8 mouse cellular contexts compared by ENCODE assay signal in genomic region chr2:3229060-3229459, GRCm38 (mm10). TPM values are rescaled to one million over a fixed set of nuclear protein-coding genes. Genes with fewer than 3 reads are reported as not detected.
DNase-seq lines count a peak whose midpoint lies in the region; ATAC-seq and TF ChIP-seq lines count a peak whose summit lies in the region.

No protein-coding gene starts in this region.

- no peak overlapping the region for H3K27ac ChIP-seq in embryonic facial prominence, embryonic 10.5 days (replicated peaks)
- H3K27ac ChIP-seq in heart, embryonic 14.5 days (replicated peaks in 1 of 2; ENCODE audit: control insufficient read depth in 1 of 2, insufficient read depth in 1 of 2, low read depth in 2 of 2, low read length in 2 of 2): no peak overlapping the region
- H3K27ac ChIP-seq in kidney, postnatal 0 days: no peak overlapping the region
- H3K27ac ChIP-seq in liver, embryonic 13.5 days: no peak overlapping the region
- H3K27ac ChIP-seq in neural tube, embryonic 14.5 days (ENCODE audit: low read depth, low read length): no peak overlapping the region

- DNase-seq in A20 (ENCODE audit: low read depth, low spot score): peak; percentile 38
- DNase-seq in adrenal gland, postnatal 10 days: peak; percentile 81
- DNase-seq in embryonic facial prominence, embryonic 10.5 days (ENCODE audit: low spot score): peak; percentile 59
- DNase-seq in kidney, postnatal 0 days (ENCODE audit: low spot score): peak; percentile 64
- DNase-seq in liver, embryonic 13.5 days: peak; percentile 2
- peak; percentile 4 to 38 for DNase-seq in thymus, postnatal 10 days (ENCODE audit: low spot score in 2 of 2)

- H3K9me3 ChIP-seq in embryonic facial prominence, embryonic 10.5 days: no peaks in the 10 kb centered on the region
- no peaks in the 10 kb centered on the region for H3K9me3 ChIP-seq in heart, embryonic 14.5 days (ENCODE audit: control insufficient read depth, low read length)
- no peaks in the 10 kb centered on the region for H3K9me3 ChIP-seq in kidney, postnatal 0 days (replicated peaks; ENCODE audit: low read length)
- no peaks in the 10 kb centered on the region for H3K9me3 ChIP-seq in liver, embryonic 13.5 days (replicated peaks)
- no peaks in the 10 kb centered on the region for H3K9me3 ChIP-seq in neural tube, embryonic 14.5 days (ENCODE audit: control insufficient read depth, low read length)

- no peaks in the 10 kb centered on the region for H3K27me3 ChIP-seq in embryonic facial prominence, embryonic 10.5 days (replicated peaks; ENCODE audit: low read depth, poor library complexity, severe bottlenecking)
- no peaks in the 10 kb centered on the region for H3K27me3 ChIP-seq in heart, embryonic 14.5 days (ENCODE audit: control insufficient read depth, insufficient read depth, low read length)
- H3K27me3 ChIP-seq in kidney, postnatal 0 days (ENCODE audit: insufficient read depth, low read length): no peaks in the 10 kb centered on the region
- no peaks in the 10 kb centered on the region for H3K27me3 ChIP-seq in liver, embryonic 13.5 days
- no peaks in the 10 kb centered on the region for H3K27me3 ChIP-seq in neural tube, embryonic 14.5 days (ENCODE audit: control insufficient read depth, insufficient read depth, low read length)

- H3K36me3 ChIP-seq in embryonic facial prominence, embryonic 10.5 days (replicated peaks): peaks cover 28% of the 10 kb centered on the region
- peaks cover 19% of the 10 kb centered on the region for H3K36me3 ChIP-seq in heart, embryonic 14.5 days (ENCODE audit: control insufficient read depth, insufficient read depth, low read length)
- peaks cover 9% of the 10 kb centered on the region; the same call in 1 of the 2 replicates for H3K36me3 ChIP-seq in kidney, postnatal 0 days (ENCODE audit: insufficient read depth, low read length)
- no peaks in the 10 kb centered on the region for H3K36me3 ChIP-seq in liver, embryonic 13.5 days
- H3K36me3 ChIP-seq in neural tube, embryonic 14.5 days (ENCODE audit: control insufficient read depth, insufficient read depth, low read length): peaks cover 19% of the 10 kb centered on the region

- 22% methylated on average over 2 of the region's 2 CpGs for WGBS in embryonic facial prominence, embryonic 10.5 days
- WGBS in heart, embryonic 14.5 days: 13% methylated on average over 2 of the region's 2 CpGs
- WGBS in kidney, postnatal 0 days: 11% methylated on average over 2 of the region's 2 CpGs
- 12% methylated on average over 2 of the region's 2 CpGs for WGBS in liver, embryonic 13.5 days (ENCODE audit: insufficient replicate concordance)
- 11% methylated on average over 2 of the region's 2 CpGs for WGBS in neural tube, embryonic 14.5 days

- TF ChIP-seq CTCF in kidney, postnatal 0 days (IDR thresholded peaks at IDR 0.05; ENCODE audit: low read depth): peak; percentile 93

- H3K4me1 ChIP-seq in embryonic facial prominence, embryonic 10.5 days: no peaks in the 10 kb centered on the region
- no peaks in the 10 kb centered on the region for H3K4me1 ChIP-seq in heart, embryonic 14.5 days (ENCODE audit: control insufficient read depth in 2 of 2, insufficient read depth in 2 of 2, low read length in 2 of 2)
- H3K4me1 ChIP-seq in kidney, postnatal 0 days (replicated peaks; ENCODE audit: insufficient read depth, low read length): no peaks in the 10 kb centered on the region
- no peaks in the 10 kb centered on the region for H3K4me1 ChIP-seq in liver, embryonic 13.5 days (replicated peaks)
- no peaks in the 10 kb centered on the region for H3K4me1 ChIP-seq in neural tube, embryonic 14.5 days (ENCODE audit: control insufficient read depth, insufficient read depth, low read length)

- H3K9ac ChIP-seq in heart, embryonic 14.5 days (ENCODE audit: low read length): no peak overlapping the region
- no peak overlapping the region for H3K9ac ChIP-seq in kidney, postnatal 0 days (ENCODE audit: low read depth, low read length)
- no peak overlapping the region for H3K9ac ChIP-seq in liver, embryonic 13.5 days
- H3K9ac ChIP-seq in neural tube, embryonic 14.5 days (replicated peaks; ENCODE audit: low read depth, low read length): no peak overlapping the region

- ATAC-seq in heart, embryonic 14.5 days (ENCODE audit: insufficient number of reproducible peaks, insufficient read depth, low FRiP score, low read depth): peak; percentile 66
- ATAC-seq in kidney, postnatal 0 days (replicated peaks; ENCODE audit: low FRiP score, low read depth): peak; percentile 79
- peak; percentile 48; the same call in 1 of the 2 replicates for ATAC-seq in liver, embryonic 13.5 days (ENCODE audit: low read depth)
- peak; percentile 87; the same call in 1 of the 2 replicates for ATAC-seq in neural tube, embryonic 14.5 days (ENCODE audit: low read depth)

- no peak overlapping the region for H3K4me3 ChIP-seq in embryonic facial prominence, embryonic 10.5 days
- H3K4me3 ChIP-seq in heart, embryonic 14.5 days (ENCODE audit: control insufficient read depth in 1 of 2, insufficient read depth in 1 of 2, low read depth in 1 of 2, low read length in 2 of 2): no peak overlapping the region
- no peak overlapping the region for H3K4me3 ChIP-seq in kidney, postnatal 0 days (replicated peaks; ENCODE audit: low read depth, low read length)
- H3K4me3 ChIP-seq in liver, embryonic 13.5 days (replicated peaks): no peak overlapping the region
- H3K4me3 ChIP-seq in neural tube, embryonic 14.5 days (ENCODE audit: low read depth, low read length): no peak overlapping the region

- no peak overlapping the region for H3K4me2 ChIP-seq in heart, embryonic 14.5 days (ENCODE audit: low read length)
- no peak overlapping the region for H3K4me2 ChIP-seq in kidney, postnatal 0 days (ENCODE audit: low read length)
- no peak overlapping the region for H3K4me2 ChIP-seq in liver, embryonic 13.5 days
- no peak overlapping the region for H3K4me2 ChIP-seq in neural tube, embryonic 14.5 days (ENCODE audit: low read depth, low read length)

RNA-seq across cellular contexts. Expression of gene Nmt2, which starts 55.0 kb away (rescaled TPM):
- total RNA-seq in adrenal gland, postnatal 10 days (2021): 10 to 100 TPM; 49.0 to 55.3 TPM
- polyA plus RNA-seq in embryonic facial prominence, embryonic 10.5 days (2016; fragmentation: Nextera tagmentation; extraction: Ambion mirVana): 50.3 and 50.8 TPM in 2 replicates
- polyA plus RNA-seq in heart, embryonic 14.5 days (2014; fragmentation: Nextera tagmentation; extraction: Ambion mirVana): 30.2 and 34.9 TPM in 2 replicates
- 34.9 and 40.1 TPM in 2 replicates for polyA plus RNA-seq in kidney, postnatal 0 days (2015; fragmentation: Nextera tagmentation; extraction: Ambion mirVana)
- 19.7 and 21.2 TPM in 2 replicates for polyA plus RNA-seq in liver, embryonic 13.5 days (2015; fragmentation: Nextera tagmentation; extraction: Ambion mirVana)
- polyA plus RNA-seq in neural tube, embryonic 14.5 days (2014; fragmentation: Nextera tagmentation; extraction: Ambion mirVana): 99.2 and 114 TPM in 2 replicates

Comparison
In these comparisons a context has a peak if more than half of its experiments do, and no peak if none do; other contexts are left out.
1. DNase-seq: peak in every context shown above with its lines; median percentile 81 in adrenal gland, postnatal 10 days; 64 in kidney, postnatal 0 days; 59 in embryonic facial prominence, embryonic 10.5 days; 38 in A20; 21 in thymus, postnatal 10 days; 2 in liver, embryonic 13.5 days.